ENCODE assay signal across 16 mouse cellular contexts in the genomic region with DNA sequence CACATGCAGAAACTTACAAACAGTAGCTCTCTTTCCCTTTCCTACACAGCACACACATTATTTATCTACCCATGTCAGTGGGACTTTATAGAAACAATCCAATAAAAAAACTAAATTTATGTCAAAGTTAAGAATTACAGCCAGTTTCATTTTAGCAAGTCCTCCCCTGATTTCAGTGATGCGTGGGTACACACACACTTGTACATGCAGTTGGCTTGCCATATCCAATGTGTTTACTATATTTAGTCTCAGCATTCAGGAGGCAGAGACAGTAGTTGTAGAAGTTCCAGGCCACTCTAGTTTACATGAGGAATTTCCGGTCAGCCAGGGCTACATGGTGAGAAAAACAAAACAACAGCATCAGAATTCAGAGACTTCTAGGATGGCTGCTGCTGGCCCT.
"Had no signal": no experiment of that assay in that cellular context is flagged by ENCODE, and none has a peak within 500 bp of the region (broad histone marks: within the 10 kb centered on the region; RNA-seq: fewer than 3 reads in every experiment).

No protein-coding gene starts in this region.

- H3K4me3 ChIP-seq: liver, embryonic 15.5 days; lung, embryonic 15.5 days; megakaryocyte, embryonic 14.5 days; midbrain, embryonic 13.5 days; midbrain, embryonic 15.5 days; neural tube, embryonic 12.5 days; stomach, embryonic 15.5 days had no signal

- H3K27ac ChIP-seq: liver, embryonic 15.5 days; lung, embryonic 15.5 days; macrophage; midbrain, embryonic 13.5 days; midbrain, embryonic 15.5 days; neural tube, embryonic 12.5 days; stomach, embryonic 15.5 days; stomach, postnatal 0 days had no signal

- DNase-seq: liver, postnatal 0 days; lung, adult 2 months; lung, postnatal 14 days; lung, postnatal 36 days; thymus, adult 18-20 months; thymus, postnatal 14 days; thymus, postnatal 36 days had no signal
